Mouse (Mus musculus) heart, embryonic 16.5 days (tissue): Measurements from ENCODE around the gene Hsd17b6. TPM values are rescaled to one million over a fixed set of nuclear protein-coding genes. Genes with fewer than 3 reads are reported as not detected.

Experiments used
- polyA plus RNA-seq: library from polyadenylated mRNA; unstranded; fragments of >200 nt; fragmentation: Nextera tagmentation; extraction: Ambion mirVana; gene quantifications from 2 replicates; pipeline ENCODE4 v1.2.1, GENCODE M21; 2015

Gene Hsd17b6
- polyA plus RNA-seq, 1 experiment from 2014 or later = not detected

Other genes starting within 250 kb of the Hsd17b6 start
- gene Rdh1, start 247.9 kb downstream of the Hsd17b6 start, polyA plus RNA-seq = not detected in 2 replicates
- not detected in 2 replicates for gene Rdh16f1, start 247.8 kb downstream of the Hsd17b6 start, polyA plus RNA-seq
- gene Rdh9, start 231.2 kb downstream of the Hsd17b6 start, polyA plus RNA-seq = 0.09 and 0.24 TPM in 2 replicates
- not detected in 2 replicates for gene Rdh16, start 206.5 kb downstream of the Hsd17b6 start, polyA plus RNA-seq
- gene Rdh19, start 157.7 kb downstream of the Hsd17b6 start, polyA plus RNA-seq = not detected in 2 replicates
- not detected in 2 replicates for gene Rdh16f2, start 141.1 kb downstream of the Hsd17b6 start, polyA plus RNA-seq
- not detected in 2 replicates for gene Rdh7, start 118.8 kb downstream of the Hsd17b6 start, polyA plus RNA-seq
- not detected in 2 replicates for gene Sdr9c7, start 109.1 kb downstream of the Hsd17b6 start, polyA plus RNA-seq
- 45.8 and 50.8 TPM in 2 replicates for gene Prim1, start 7.6 kb upstream of the Hsd17b6 start, polyA plus RNA-seq
- gene Naca, start 28.0 kb upstream of the Hsd17b6 start, polyA plus RNA-seq = 419 and 441 TPM in 2 replicates
- gene Ptges3, start 51.3 kb upstream of the Hsd17b6 start, polyA plus RNA-seq = 263 and 278 TPM in 2 replicates
- gene Atp5b, start 75.7 kb upstream of the Hsd17b6 start, polyA plus RNA-seq = 6,748 and 7,106 TPM in 2 replicates
- gene Baz2a, start 84.0 kb upstream of the Hsd17b6 start, polyA plus RNA-seq = 6.6 and 8.5 TPM in 2 replicates
- 35.8 and 37.7 TPM in 2 replicates for gene Rbms2, start 172.7 kb upstream of the Hsd17b6 start, polyA plus RNA-seq
- 0.88 and 1.0 TPM in 2 replicates for gene Gls2, start 186.8 kb upstream of the Hsd17b6 start, polyA plus RNA-seq
- 45.1 and 46.1 TPM in 2 replicates for gene Spryd4, start 204.2 kb upstream of the Hsd17b6 start, polyA plus RNA-seq
- not detected in 2 replicates for gene Mip, start 218.2 kb upstream of the Hsd17b6 start, polyA plus RNA-seq
- gene Timeless, start 224.5 kb upstream of the Hsd17b6 start, polyA plus RNA-seq = 29.6 and 30.4 TPM in 2 replicates
- 0.17 TPM in 1 of 2 replicates, not detected in the other for gene Apon, start 246.5 kb upstream of the Hsd17b6 start, polyA plus RNA-seq